Mouse (Mus musculus): Measurements from ENCODE around the gene Pdk1.

- TF ChIP-seq CTCF (IDR thresholded peaks at IDR 0.05; ENCODE audit: low read depth) (no peak), EP300 (IDR thresholded peaks at IDR 0.05; ENCODE audit: low read depth) (no peak)
Measured at GRCm38 (mm10) chr2:71827711-71828110, 45.3 kb upstream of the Pdk1 start.

Measured in liver, embryonic 14.5 days (tissue).